Mouse (Mus musculus) embryo, embryonic 10 days (tissue): ENCODE measurements at regions not wholly inside any gene's neighbourhood (a gene's known extent, or its start where the extent isn't known, plus 50 kb on each side); places are given as distances from the start of the nearest gene placed in this dataset.
"Not testable (repeated sequence)": the region's sequence is repeated elsewhere in the genome, so short reads cannot be mapped to it uniquely, and the experiment has no call there.

Experiments
- DNase-seq: peaks from one replicate; pipeline ENCODE4 v3.0.0-alpha.2; 2015; ENCODE audit warnings: low spot score

GRCm38 (mm10) chr11:91524019-91524418 lies 53.3 kb downstream of the Kif2b start:
- no peak for DNase-seq

GRCm38 (mm10) chr11:91479236-91479635 lies 98.1 kb downstream of the Kif2b start:
- no peak for DNase-seq

GRCm38 (mm10) chr11:91463578-91464401 lies 113.6 kb downstream of the Kif2b start:
- no peak for DNase-seq

GRCm38 (mm10) chr11:91461946-91462345 lies 115.4 kb downstream of the Kif2b start:
- no peak for DNase-seq

GRCm38 (mm10) chr11:91442361-91442760 lies 135.0 kb downstream of the Kif2b start:
- DNase-seq: no peak

GRCm38 (mm10) chr11:91432195-91432594 lies 145.2 kb downstream of the Kif2b start:
- no peak for DNase-seq

GRCm38 (mm10) chr11:91426731-91427130 lies 150.6 kb downstream of the Kif2b start:
- DNase-seq: no peak

- peak; percentile 46 for DNase-seq
Observed at GRCm38 (mm10) chr11:91387172-91387571, 190.2 kb downstream of the Kif2b start.

- peak; percentile 56 for DNase-seq
Observed at GRCm38 (mm10) chr11:91357029-91357428, 220.3 kb downstream of the Kif2b start.

- DNase-seq: no peak
Observed at GRCm38 (mm10) chr11:91342629-91343028, 234.7 kb downstream of the Kif2b start.

GRCm38 (mm10) chr11:91333056-91333455 lies 244.3 kb downstream of the Kif2b start:
- DNase-seq: no peak

GRCm38 (mm10) chr11:91327543-91327942 lies 249.8 kb downstream of the Kif2b start:
- DNase-seq: no peak

- no peak for DNase-seq
Observed at GRCm38 (mm10) chr11:91310212-91310742, 267.1 kb downstream of the Kif2b start.

GRCm38 (mm10) chr11:91289194-91290123 lies 287.9 kb downstream of the Kif2b start:
- peak; percentile 33 for DNase-seq

- DNase-seq: no peak
Observed at GRCm38 (mm10) chr11:91286376-91286775, 291.0 kb downstream of the Kif2b start.

GRCm38 (mm10) chr11:91262216-91262615 lies 315.1 kb downstream of the Kif2b start:
- no peak for DNase-seq

GRCm38 (mm10) chr11:91242061-91242460 lies 335.3 kb downstream of the Kif2b start:
- not testable (repeated sequence) for DNase-seq

- DNase-seq: no peak
Observed at GRCm38 (mm10) chr11:91216158-91216557, 361.2 kb downstream of the Kif2b start.

GRCm38 (mm10) chr11:91213104-91213503 lies 364.3 kb downstream of the Kif2b start:
- DNase-seq: no peak

GRCm38 (mm10) chr11:91206470-91206869 lies 370.9 kb downstream of the Kif2b start:
- DNase-seq: no peak

GRCm38 (mm10) chr11:91204416-91204815 lies 372.9 kb downstream of the Kif2b start:
- no peak for DNase-seq

GRCm38 (mm10) chr11:91196841-91197240 lies 380.5 kb downstream of the Kif2b start:
- no peak for DNase-seq

- peak; percentile 18 for DNase-seq
Observed at GRCm38 (mm10) chr11:91196351-91196750, 381.0 kb downstream of the Kif2b start.
